ENCODE assay signal across 34 mouse cellular contexts in the genomic region with DNA sequence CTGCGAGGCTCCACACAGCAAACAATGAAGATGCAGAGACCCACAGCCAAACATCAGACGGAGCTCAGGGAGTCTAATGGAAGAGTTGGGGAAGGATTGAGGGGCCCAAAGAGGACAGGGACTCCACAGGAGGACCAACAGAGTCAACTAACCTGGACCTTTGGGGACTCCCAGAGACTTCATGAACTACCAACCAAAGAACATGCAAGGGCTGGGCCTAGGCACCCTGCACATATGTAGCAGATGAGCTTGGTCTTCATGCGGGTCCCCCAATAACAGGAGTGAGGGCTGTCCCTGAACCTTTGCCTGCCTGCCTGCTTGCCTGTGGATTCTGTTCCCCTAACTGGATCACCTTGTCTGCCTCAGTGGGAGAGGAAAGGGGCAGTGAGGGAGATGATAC.
"Had no signal": no experiment of that assay in that cellular context is flagged by ENCODE, and none has a peak within 500 bp of the region (broad histone marks: within the 10 kb centered on the region; RNA-seq: fewer than 3 reads in every experiment).

No protein-coding gene starts in this region.

- H3K4me3 ChIP-seq: heart, embryonic 10.5 days; heart, embryonic 12.5 days; heart, embryonic 13.5 days; heart, embryonic 15.5 days; hindbrain, embryonic 10.5 days; hindbrain, embryonic 12.5 days; hindbrain, embryonic 13.5 days; hindbrain, embryonic 15.5 days; intestine, embryonic 15.5 days; kidney, embryonic 15.5 days; layer of hippocampus, adult 2 months had no signal

- ATAC-seq: hindbrain, embryonic 16.5 days; hindbrain, postnatal 0 days; inflammation-experienced regulatory T-cells, adult 6 months; intestine, embryonic 15.5 days; intestine, embryonic 16.5 days; intestine, postnatal 0 days had no signal

- H3K4me1 ChIP-seq: heart, embryonic 10.5 days; heart, embryonic 12.5 days; heart, embryonic 13.5 days; heart, embryonic 15.5 days; hindbrain, embryonic 10.5 days; hindbrain, embryonic 12.5 days; hindbrain, embryonic 13.5 days; hindbrain, embryonic 15.5 days; intestine, embryonic 15.5 days; kidney, embryonic 15.5 days had no signal

- H3K4me2 ChIP-seq: heart, embryonic 11.5 days; heart, embryonic 12.5 days; heart, embryonic 13.5 days; heart, embryonic 15.5 days; hindbrain, embryonic 12.5 days; hindbrain, embryonic 13.5 days; hindbrain, embryonic 14.5 days; hindbrain, embryonic 15.5 days; intestine, embryonic 15.5 days; kidney, embryonic 15.5 days had no signal

- H3K9me3 ChIP-seq: heart, embryonic 10.5 days; heart, embryonic 12.5 days; heart, embryonic 13.5 days; heart, embryonic 15.5 days; hindbrain, embryonic 10.5 days; hindbrain, embryonic 12.5 days; hindbrain, embryonic 13.5 days; hindbrain, embryonic 15.5 days; intestine, embryonic 15.5 days; kidney, embryonic 15.5 days had no signal

- H3K27ac ChIP-seq: heart, embryonic 10.5 days; heart, embryonic 13.5 days; heart, embryonic 15.5 days; hindbrain, embryonic 10.5 days; hindbrain, embryonic 12.5 days; hindbrain, embryonic 13.5 days; hindbrain, embryonic 14.5 days; hindbrain, embryonic 15.5 days; hindbrain, postnatal 0 days; intestine, embryonic 15.5 days; kidney, embryonic 15.5 days; kidney, postnatal 0 days; layer of hippocampus, adult 2 months had no signal

- H3K9ac ChIP-seq: heart, embryonic 12.5 days; heart, embryonic 13.5 days; heart, embryonic 15.5 days; hindbrain, embryonic 12.5 days; hindbrain, embryonic 13.5 days; hindbrain, embryonic 14.5 days; hindbrain, embryonic 15.5 days; intestine, embryonic 15.5 days; kidney, embryonic 15.5 days had no signal

- H3K27me3 ChIP-seq: heart, embryonic 12.5 days; heart, embryonic 13.5 days; heart, embryonic 15.5 days; hindbrain, embryonic 12.5 days; hindbrain, embryonic 13.5 days; hindbrain, embryonic 15.5 days; intestine, embryonic 15.5 days; kidney, embryonic 15.5 days had no signal

- DNase-seq: heart, postnatal 10 days; heart, postnatal 14 days; heart, postnatal 36 days; kidney, adult 11 months; kidney, adult 18-20 months; kidney, adult 2 months; kidney, adult 8-10 months; kidney, adult 9 months; kidney, postnatal 10 days; kidney, postnatal 14 days; kidney, postnatal 25 days; kidney, postnatal 36 days; kidney, postnatal 4 days; layer of hippocampus, adult 9-11 months; layer of hippocampus, postnatal 36 days had no signal
